Mouse (Mus musculus): ENCODE data around the gene Dnaja3. TPM values are rescaled to one million over a fixed set of nuclear protein-coding genes. Genes with fewer than 3 reads are reported as not detected.

Gene Dnaja3
- polyA plus RNA-seq, 1 experiment from 2014 or later, result 77.6 TPM

GRCm38 (mm10) chr16:4598891-4599543, 40.8 kb upstream of the Dnaja3 start:
- Histone ChIP-seq H3K4me2 (peak overlapping the region; percentile 38), H3K9ac (peak overlapping the region; percentile 47; the same call in 1 of the 2 replicates), H3K4me1 (replicated peaks) (peaks cover 87% of the 10 kb centered on the region), H3K9me3 (replicated peaks) (no peaks in the 10 kb centered on the region), H3K27ac (ENCODE audit: poor library complexity, severe bottlenecking) (0 out of 2 replicates have a peak overlapping the region, but pooled peaks have one; percentile 7), H3K36me3 (no peaks in the 10 kb centered on the region), H3K27me3 (replicated peaks) (no peaks in the 10 kb centered on the region), H3K4me3 (no peak overlapping the region)
- ATAC-seq (ENCODE audit: insufficient number of reproducible peaks, low FRiP score), result no peak
- 32% methylated on average over 6 of the region's 6 CpGs for WGBS

GRCm38 (mm10) chr16:4599616-4600015, 40.2 kb upstream of the Dnaja3 start:
- 0 out of 2 replicates have a peak overlapping the region, but pooled peaks have one; percentile 72 for H3K27ac ChIP-seq (ENCODE audit: poor library complexity, severe bottlenecking)
- H3K4me1 ChIP-seq (replicated peaks), result peaks cover 93% of the 10 kb centered on the region
- 72% methylated on average over 3 of the region's 3 CpGs for WGBS
- no peak overlapping the region for H3K4me3 ChIP-seq
- H3K36me3 ChIP-seq, result no peaks in the 10 kb centered on the region
- no peaks in the 10 kb centered on the region for H3K27me3 ChIP-seq (replicated peaks)
- no peak for ATAC-seq (ENCODE audit: insufficient number of reproducible peaks, low FRiP score)
- no peaks in the 10 kb centered on the region for H3K9me3 ChIP-seq (replicated peaks)
- H3K4me2 ChIP-seq, result no peak overlapping the region
- H3K9ac ChIP-seq, result no peak overlapping the region

GRCm38 (mm10) chr16:4600701-4601310, 39.0 kb upstream of the Dnaja3 start:
- Histone ChIP-seq H3K9me3 (replicated peaks) (no peaks in the 10 kb centered on the region), H3K4me1 (replicated peaks) (peaks cover 99% of the 10 kb centered on the region), H3K4me2 (peak overlapping the region; percentile 22; the same call in 1 of the 2 replicates), H3K9ac (no peak overlapping the region), H3K27ac (ENCODE audit: poor library complexity, severe bottlenecking) (peak overlapping the region; percentile 72), H3K27me3 (replicated peaks) (no peaks in the 10 kb centered on the region), H3K36me3 (no peaks in the 10 kb centered on the region), H3K4me3 (no peak overlapping the region)
- WGBS, result 60% methylated on average over 9 of the region's 9 CpGs
- no peak for ATAC-seq (ENCODE audit: insufficient number of reproducible peaks, low FRiP score)

DNA sequence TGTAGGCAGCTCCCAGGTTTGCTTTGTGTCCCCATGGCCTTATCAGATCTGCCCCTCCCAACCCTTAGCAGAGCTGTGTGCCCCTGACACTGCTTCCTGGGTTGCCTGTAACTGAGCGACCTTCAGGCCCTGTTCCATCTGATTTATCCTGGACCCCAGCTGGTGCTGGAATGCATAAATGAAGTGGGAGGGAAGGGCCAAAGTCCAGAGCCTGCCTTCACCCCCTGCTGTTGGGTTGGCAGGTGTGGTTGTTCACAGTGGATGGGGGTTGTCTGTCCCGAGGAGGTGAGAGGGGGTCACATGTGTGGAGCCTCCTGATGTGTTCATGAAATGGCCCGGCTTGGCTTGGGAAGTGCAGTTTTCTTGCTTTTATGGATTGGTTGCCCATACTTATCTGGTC, 37.6 kb upstream of the Dnaja3 start:
- 14% methylated on average over 3 of the region's 3 CpGs for WGBS
- H3K36me3 ChIP-seq, result no peaks in the 10 kb centered on the region
- peaks cover 99% of the 10 kb centered on the region for H3K4me1 ChIP-seq (replicated peaks)
- peak overlapping the region; percentile 53 for H3K9ac ChIP-seq
- H3K9me3 ChIP-seq (replicated peaks), result no peaks in the 10 kb centered on the region
- no peak overlapping the region for H3K4me3 ChIP-seq
- peak overlapping the region; percentile 84 for H3K27ac ChIP-seq (ENCODE audit: poor library complexity, severe bottlenecking)
- 0 out of 2 replicates have a peak, but pooled peaks have one; percentile 5 for ATAC-seq (ENCODE audit: insufficient number of reproducible peaks, low FRiP score)
- H3K27me3 ChIP-seq (replicated peaks), result no peaks in the 10 kb centered on the region
- H3K4me2 ChIP-seq, result peak overlapping the region; percentile 49

DNA sequence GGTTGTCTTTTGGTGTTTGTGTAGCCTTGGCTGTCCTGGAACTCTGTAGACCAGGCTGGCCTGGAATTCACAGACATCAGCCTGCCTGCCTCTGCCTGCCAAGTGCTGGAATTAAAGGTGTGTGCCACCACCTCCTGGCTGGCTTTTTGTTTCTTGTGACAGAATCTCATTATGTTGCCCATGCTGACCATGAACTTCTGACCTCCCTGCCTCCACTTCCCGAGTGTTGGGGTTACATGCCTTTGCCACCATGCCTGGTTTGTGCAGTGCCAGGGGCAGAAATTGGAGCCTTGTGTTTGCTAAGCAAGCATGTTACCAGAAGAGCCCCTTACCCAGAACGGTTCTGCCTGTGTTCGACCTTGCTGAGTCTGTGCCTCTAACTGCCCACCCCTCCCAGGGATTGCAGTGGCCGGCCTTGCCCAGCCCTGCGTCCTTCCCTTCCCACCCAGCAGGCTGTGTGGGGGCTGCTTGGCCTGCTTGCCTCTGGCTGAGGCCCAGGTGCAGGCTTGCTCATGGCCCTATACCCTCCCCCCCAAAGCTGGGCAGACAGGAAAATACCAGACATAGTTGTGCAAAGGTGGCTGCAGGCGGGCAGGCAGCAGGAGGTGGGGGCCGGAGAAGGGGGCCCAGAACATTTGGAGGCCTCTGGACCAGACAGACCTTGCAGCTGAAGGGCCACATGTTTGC, 36.9 kb upstream of the Dnaja3 start:
- Histone ChIP-seq H3K9me3 (replicated peaks) (no peaks in the 10 kb centered on the region), H3K4me1 (replicated peaks) (peaks cover 98% of the 10 kb centered on the region), H3K4me3 (no peak overlapping the region), H3K9ac (peak overlapping the region; percentile 53), H3K27ac (ENCODE audit: poor library complexity, severe bottlenecking) (peak overlapping the region; percentile 84), H3K4me2 (peak overlapping the region; percentile 49), H3K36me3 (no peaks in the 10 kb centered on the region), H3K27me3 (replicated peaks) (no peaks in the 10 kb centered on the region)
- WGBS, result 19% methylated on average over 7 of the region's 7 CpGs
- ATAC-seq (ENCODE audit: insufficient number of reproducible peaks, low FRiP score), result peak; percentile 12; the same call in 1 of the 2 replicates

DNA sequence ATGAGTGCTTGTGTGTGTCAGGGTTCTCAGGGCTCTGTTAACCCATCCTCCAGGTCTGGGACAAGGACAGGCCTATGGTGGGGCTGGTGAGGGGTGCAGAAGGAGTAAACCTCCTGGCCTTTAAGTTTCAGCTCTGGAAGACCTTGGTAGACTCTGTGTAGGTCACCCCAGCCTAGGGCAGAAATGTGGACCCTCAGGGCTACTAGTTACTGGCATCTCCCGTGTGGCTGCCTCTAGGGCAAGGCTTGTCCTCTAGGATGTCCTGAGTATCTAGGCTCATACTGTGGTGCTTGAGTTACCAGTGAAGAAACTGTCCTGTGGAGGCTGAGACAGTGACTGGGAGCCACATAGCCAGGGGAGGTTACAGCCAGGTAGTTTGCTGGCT, 36.3 kb upstream of the Dnaja3 start:
- Histone ChIP-seq H3K27me3 (replicated peaks) (no peaks in the 10 kb centered on the region), H3K4me2 (peak overlapping the region; percentile 49), H3K27ac (ENCODE audit: poor library complexity, severe bottlenecking) (peak overlapping the region; percentile 84), H3K9ac (peak overlapping the region; percentile 53), H3K36me3 (no peaks in the 10 kb centered on the region; the same call in 1 of the 2 replicates), H3K4me3 (no peak overlapping the region), H3K9me3 (replicated peaks) (no peaks in the 10 kb centered on the region), H3K4me1 (replicated peaks) (peaks cover 95% of the 10 kb centered on the region)
- 43% methylated on average over 1 of the region's 1 CpGs for WGBS
- no peak for ATAC-seq (ENCODE audit: insufficient number of reproducible peaks, low FRiP score)

DNA sequence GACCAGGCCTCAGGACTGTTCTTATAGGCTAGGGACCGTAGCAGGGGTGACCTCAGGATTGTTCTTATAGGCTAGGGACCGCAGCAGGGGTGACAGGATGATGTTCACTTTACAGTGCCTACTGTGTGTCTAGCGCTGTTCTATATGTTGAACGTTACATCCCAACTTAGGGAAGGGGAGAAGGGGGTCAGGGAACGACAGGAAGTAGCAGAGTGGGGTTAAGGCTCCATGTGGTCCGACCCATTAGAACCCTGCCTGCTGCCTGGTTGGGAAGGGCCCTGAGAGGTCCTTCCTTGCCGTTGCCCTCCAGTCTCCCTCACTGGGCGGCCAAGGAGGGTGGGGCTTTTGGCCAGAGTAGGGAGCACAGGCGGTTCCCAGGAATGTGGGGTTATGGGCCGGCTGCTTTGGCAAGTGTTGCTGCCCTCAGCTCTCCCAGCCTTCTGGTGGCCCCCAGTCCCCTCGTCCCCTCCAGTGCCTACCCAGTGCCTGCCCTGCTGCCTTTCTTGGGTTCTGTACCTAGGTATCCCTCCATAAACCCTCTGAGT, 35.4 kb upstream of the Dnaja3 start:
- Histone ChIP-seq H3K27me3 (replicated peaks) (no peaks in the 10 kb centered on the region), H3K27ac (ENCODE audit: poor library complexity, severe bottlenecking) (peak overlapping the region; percentile 84), H3K4me1 (replicated peaks) (peaks cover 86% of the 10 kb centered on the region), H3K9me3 (replicated peaks) (no peaks in the 10 kb centered on the region), H3K36me3 (peaks cover 8% of the 10 kb centered on the region), H3K9ac (peak overlapping the region; percentile 53), H3K4me3 (no peak overlapping the region), H3K4me2 (no peak overlapping the region)
- WGBS, result 66% methylated on average over 11 of the region's 11 CpGs
- ATAC-seq (ENCODE audit: insufficient number of reproducible peaks, low FRiP score), result no peak

DNA sequence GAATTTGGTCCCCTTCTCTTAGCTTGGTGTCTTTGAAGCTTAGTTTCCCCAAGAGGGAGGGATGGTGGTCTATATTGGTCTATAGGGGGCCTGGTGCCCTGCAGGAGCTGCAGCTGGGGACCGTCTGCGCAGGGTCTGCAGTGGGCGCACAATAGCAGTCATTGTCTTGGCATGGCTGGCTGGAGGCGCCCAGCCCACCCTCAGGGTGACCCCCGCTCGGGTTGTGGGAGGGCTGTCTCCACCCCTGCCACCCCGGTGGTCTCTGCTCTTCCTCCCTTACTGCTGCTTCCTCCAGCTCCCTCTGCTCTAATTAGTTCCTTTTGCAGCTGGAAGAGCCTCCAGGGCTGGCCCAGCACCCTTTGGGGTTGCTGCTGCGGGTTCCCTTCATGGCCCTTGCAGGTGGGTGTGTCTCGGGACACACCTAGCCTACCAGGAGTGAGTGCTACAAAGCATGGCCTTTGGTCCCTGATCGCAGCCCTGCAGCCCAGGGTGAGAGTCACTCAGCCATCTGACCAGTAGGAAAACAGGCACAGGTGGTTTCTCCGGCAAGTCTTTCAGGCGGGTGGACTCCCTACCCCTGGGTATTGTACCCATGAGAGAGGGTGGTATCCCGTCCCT, 34.2 kb upstream of the Dnaja3 start:
- peak overlapping the region; percentile 26; the same call in 1 of the 2 replicates for H3K9ac ChIP-seq
- no peak for ATAC-seq (ENCODE audit: insufficient number of reproducible peaks, low FRiP score)
- H3K36me3 ChIP-seq, result peaks cover 19% of the 10 kb centered on the region
- no peaks in the 10 kb centered on the region for H3K27me3 ChIP-seq (replicated peaks)
- peaks cover 74% of the 10 kb centered on the region for H3K4me1 ChIP-seq (replicated peaks)
- WGBS, result 68% methylated on average over 13 of the region's 13 CpGs
- no peaks in the 10 kb centered on the region for H3K9me3 ChIP-seq (replicated peaks)
- peak overlapping the region; percentile 75; the same call in 1 of the 2 replicates for H3K27ac ChIP-seq (ENCODE audit: poor library complexity, severe bottlenecking)
- H3K4me2 ChIP-seq, result no peak overlapping the region
- H3K4me3 ChIP-seq, result no peak overlapping the region

- 22% methylated on average over 5 of the region's 5 CpGs for WGBS
- 0 out of 2 replicates have a peak, but pooled peaks have one; percentile 5 for ATAC-seq (ENCODE audit: insufficient number of reproducible peaks, low FRiP score)
- peak overlapping the region; percentile 40 for H3K4me2 ChIP-seq
These were observed 33.2 kb upstream of the Dnaja3 start for GRCm38 (mm10) chr16:4606431-4607084.

GRCm38 (mm10) chr16:4607818-4608531, 31.8 kb upstream of the Dnaja3 start:
- Histone ChIP-seq H3K9me3 (replicated peaks) (no peaks in the 10 kb centered on the region), H3K4me3 (no peak overlapping the region), H3K36me3 (peaks cover 37% of the 10 kb centered on the region), H3K27ac (ENCODE audit: poor library complexity, severe bottlenecking) (no peak overlapping the region; the same call in 1 of the 2 replicates), H3K4me2 (no peak overlapping the region), H3K4me1 (replicated peaks) (peaks cover 51% of the 10 kb centered on the region), H3K9ac (no peak overlapping the region; the same call in 1 of the 2 replicates), H3K27me3 (replicated peaks) (no peaks in the 10 kb centered on the region)
- ATAC-seq (ENCODE audit: insufficient number of reproducible peaks, low FRiP score), result no peak; the same call in 1 of the 2 replicates
- WGBS, result 47% methylated on average over 9 of the region's 9 CpGs

More at GRCm38 (mm10) chr16:4606431-4607084, 33.2 kb upstream of the Dnaja3 start:
- Histone ChIP-seq H3K27ac (ENCODE audit: poor library complexity, severe bottlenecking) (peak overlapping the region; percentile 75), H3K4me1 (replicated peaks) (peaks cover 64% of the 10 kb centered on the region), H3K4me3 (no peak overlapping the region), H3K36me3 (peaks cover 27% of the 10 kb centered on the region), H3K9ac (peak overlapping the region; percentile 49), H3K27me3 (replicated peaks) (no peaks in the 10 kb centered on the region), H3K9me3 (replicated peaks) (no peaks in the 10 kb centered on the region)

Measured in heart, embryonic 12.5 days (tissue).